Comparison of ENCODE assay signal across 15 mouse cellular contexts in genomic region chr19:57802771-57803482, GRCm38 (mm10).
DNase-seq lines count a peak whose midpoint lies in the region; ATAC-seq and TF ChIP-seq lines count a peak whose summit lies in the region.
"Had no signal": no experiment of that assay in that cellular context is flagged by ENCODE, and none has a peak within 500 bp of the region (broad histone marks: within the 10 kb centered on the region; RNA-seq: fewer than 3 reads in every experiment).

No protein-coding gene starts in this region.

- peaks cover 16% of the 10 kb centered on the region for H3K4me1 ChIP-seq in heart, embryonic 13.5 days
- no peaks in the 10 kb centered on the region for H3K4me1 ChIP-seq in liver, postnatal 0 days (ENCODE audit: insufficient read depth)
- H3K4me1 ChIP-seq: liver, embryonic 15.5 days; midbrain, embryonic 10.5 days had no signal

- no peak overlapping the region for H3K4me3 ChIP-seq in heart, embryonic 13.5 days
- H3K4me3 ChIP-seq in left cerebral cortex, adult 2 months, result no peak overlapping the region
- no peak overlapping the region for H3K4me3 ChIP-seq in liver, postnatal 0 days (ENCODE audit: low read depth, low read length)
- H3K4me3 ChIP-seq: heart, embryonic 12.5 days; liver, embryonic 15.5 days; midbrain, embryonic 10.5 days had no signal

- H3K27me3 ChIP-seq in heart, embryonic 13.5 days (replicated peaks), result no peaks in the 10 kb centered on the region
- H3K27me3 ChIP-seq in liver, postnatal 0 days (ENCODE audit: insufficient read depth, low read length), result no peaks in the 10 kb centered on the region
- H3K27me3 ChIP-seq: heart, embryonic 12.5 days; liver, embryonic 15.5 days had no signal

- H3K27ac ChIP-seq in heart, embryonic 13.5 days (replicated peaks), result peak overlapping the region; percentile 56; the same call in 1 of the 2 replicates
- peak overlapping the region; percentile 33; the same call in 1 of the 2 replicates for H3K27ac ChIP-seq in left cerebral cortex, adult 2 months
- no peak overlapping the region for H3K27ac ChIP-seq in liver, postnatal 0 days (ENCODE audit: low read depth)
- H3K27ac ChIP-seq: liver, embryonic 15.5 days; midbrain, embryonic 10.5 days had no signal

- TF ChIP-seq CTCF in left cerebral cortex, adult 2 months (IDR thresholded peaks at IDR 0.05), result no peak
- no peak for TF ChIP-seq CTCF in liver, postnatal 0 days (IDR thresholded peaks at IDR 0.05; ENCODE audit: low read depth)

- WGBS in heart, embryonic 13.5 days, result 57% methylated on average over 14 of the region's 14 CpGs
- WGBS in liver, postnatal 0 days (ENCODE audit: insufficient replicate concordance), result 54% methylated on average over 14 of the region's 14 CpGs

- ATAC-seq in heart, embryonic 13.5 days (ENCODE audit: extremely low read depth, insufficient number of reproducible peaks, low FRiP score, low TSS enrichment), result no peak
- ATAC-seq in hematopoietic stem cell, adult 5-6 weeks (replicated peaks in 1 of 2; ENCODE audit: insufficient read depth in 1 of 2, low FRiP score in 2 of 2, low TSS enrichment in 1 of 2, low read depth in 1 of 2, poor library complexity in 2 of 2, severe bottlenecking in 2 of 2), result peak; percentile 46 to 80
- no peak for ATAC-seq in monocyte, adult 5-6 weeks (replicated peaks; ENCODE audit: insufficient number of reproducible peaks, low FRiP score, low TSS enrichment, poor library complexity, severe bottlenecking)
- no peak for ATAC-seq in liver, postnatal 0 days

- H3K9ac ChIP-seq in heart, embryonic 13.5 days, result no peak overlapping the region
- no peak overlapping the region for H3K9ac ChIP-seq in liver, postnatal 0 days (replicated peaks)
- H3K9ac ChIP-seq: heart, embryonic 12.5 days; liver, embryonic 15.5 days had no signal

- TF ChIP-seq EP300 in liver, postnatal 0 days (IDR thresholded peaks at IDR 0.05; ENCODE audit: low read depth), result no peak

- no peak overlapping the region for H3K4me2 ChIP-seq in heart, embryonic 13.5 days
- no peak overlapping the region for H3K4me2 ChIP-seq in liver, postnatal 0 days (ENCODE audit: low read depth, low read length)
- H3K4me2 ChIP-seq: heart, embryonic 12.5 days; liver, embryonic 15.5 days had no signal

- intact Hi-C loops in left cerebral cortex, adult 2 months (cut with DNase I), result no loop called here

- H3K9me3 ChIP-seq in heart, embryonic 13.5 days, result no peaks in the 10 kb centered on the region
- no peaks in the 10 kb centered on the region for H3K9me3 ChIP-seq in liver, postnatal 0 days (ENCODE audit: low read length)
- H3K9me3 ChIP-seq: heart, embryonic 12.5 days; liver, embryonic 15.5 days; midbrain, embryonic 10.5 days had no signal

- H3K36me3 ChIP-seq in heart, embryonic 13.5 days, result no peaks in the 10 kb centered on the region
- no peaks in the 10 kb centered on the region for H3K36me3 ChIP-seq in liver, postnatal 0 days (replicated peaks; ENCODE audit: insufficient read depth, low read length)
- H3K36me3 ChIP-seq: heart, embryonic 12.5 days; liver, embryonic 15.5 days; midbrain, embryonic 10.5 days had no signal

- no peak for DNase-seq in heart, adult 11 months
- DNase-seq in left cerebral cortex, adult 2 months (ENCODE audit: extremely low spot score in 1 of 2, low spot score in 2 of 2), result no peak
- no peak for DNase-seq in left cerebral cortex, adult 18-20 months (ENCODE audit: low spot score in 2 of 2)
- DNase-seq in CD4-positive helper T cell, adult 2 months (ENCODE audit: low read depth, low spot score), result peak; percentile 28
- DNase-seq in liver, postnatal 0 days, result no peak
- DNase-seq: B cell, adult 2 months; cerebellum, adult 18-20 months; kidney, adult 2 months; layer of hippocampus, adult 9-11 months had no signal

Comparison
In these comparisons a context has a peak if more than half of its experiments do, and no peak if none do; other contexts are left out.
1. ATAC-seq: peak in hematopoietic stem cell, adult 5-6 weeks (2 of 2); none in heart, embryonic 13.5 days (single experiment), monocyte, adult 5-6 weeks (single experiment) and liver, postnatal 0 days (single experiment).